Mouse (Mus musculus) heart, embryonic 15.5 days (tissue): ENCODE measurements around the gene Kcnh5. TPM values are rescaled to one million over a fixed set of nuclear protein-coding genes. Genes with fewer than 3 reads are reported as not detected.

ENCODE experiments used
- ATAC-seq: fragments of 200-750 bp; cut with Nextera tagmentation; replicated peaks from 2 replicates; pipeline ENCODE4 v1.8.0; 2017; ENCODE audit warnings: low read depth, moderate TSS enrichment; ENCODE audit not compliant: insufficient number of reproducible peaks, insufficient read depth, low FRiP score
- H3K27ac ChIP-seq: fragments of 300-500 bp; sonication (generic); 2 replicates; pipeline ENCODE4 v1.5.1; 2015; ENCODE audit warnings: mild to moderate bottlenecking, inconsistent platforms
- H3K27me3 ChIP-seq: fragments of 300-500 bp; sonication (generic); 2 replicates; pipeline ENCODE4 v1.6.1; 2015; ENCODE audit warnings: inconsistent platforms
- H3K36me3 ChIP-seq: fragments of 300-500 bp; sonication (generic); 2 replicates; pipeline ENCODE4 v1.6.1; 2015; ENCODE audit warnings: mild to moderate bottlenecking, inconsistent platforms
- H3K4me1 ChIP-seq: fragments of 300-500 bp; sonication (generic); replicated peaks from 2 replicates; pipeline ENCODE4 v1.6.1; 2015; ENCODE audit warnings: inconsistent platforms
- H3K4me2 ChIP-seq: fragments of 300-500 bp; sonication (generic); 2 replicates; pipeline ENCODE4 v1.6.1; 2015; ENCODE audit warnings: inconsistent platforms, mild to moderate bottlenecking, moderate library complexity
- H3K4me3 ChIP-seq: fragments of 300-500 bp; sonication (generic); 2 replicates; pipeline ENCODE4 v1.5.1; 2015; ENCODE audit warnings: mild to moderate bottlenecking, inconsistent platforms
- H3K9ac ChIP-seq: fragments of 300-500 bp; sonication (generic); 2 replicates; pipeline ENCODE4 v1.6.1; 2015; ENCODE audit warnings: mild to moderate bottlenecking, inconsistent platforms
- H3K9me3 ChIP-seq: fragments of 300-500 bp; sonication (generic); replicated peaks from 2 replicates; pipeline ENCODE4 v1.6.1; 2016; ENCODE audit warnings: inconsistent platforms
- WGBS: fragments of 180-500 bp; shearing (Covaris S2); methylation state at CpG from one replicate; pipeline ENCODE4 v1.1.7; 2015; ENCODE audit warnings: mixed read lengths; 5-methylcytosine and 5-hydroxymethylcytosine counted together
- polyA plus RNA-seq: library from polyadenylated mRNA; unstranded; fragments of >200 nt; fragmentation: Nextera tagmentation; extraction: Ambion mirVana; gene quantifications from 2 replicates; pipeline ENCODE4 v1.2.1, GENCODE M21; 2015

Kcnh5 gene
- polyA plus RNA-seq, 1 experiment from 2014 or later = not detected

GRCm38 (mm10) chr12:74849912-74850311 lies 327.2 kb downstream of the Kcnh5 start:
- WGBS = 83% methylated on average over 4 of the region's 4 CpGs

DNA sequence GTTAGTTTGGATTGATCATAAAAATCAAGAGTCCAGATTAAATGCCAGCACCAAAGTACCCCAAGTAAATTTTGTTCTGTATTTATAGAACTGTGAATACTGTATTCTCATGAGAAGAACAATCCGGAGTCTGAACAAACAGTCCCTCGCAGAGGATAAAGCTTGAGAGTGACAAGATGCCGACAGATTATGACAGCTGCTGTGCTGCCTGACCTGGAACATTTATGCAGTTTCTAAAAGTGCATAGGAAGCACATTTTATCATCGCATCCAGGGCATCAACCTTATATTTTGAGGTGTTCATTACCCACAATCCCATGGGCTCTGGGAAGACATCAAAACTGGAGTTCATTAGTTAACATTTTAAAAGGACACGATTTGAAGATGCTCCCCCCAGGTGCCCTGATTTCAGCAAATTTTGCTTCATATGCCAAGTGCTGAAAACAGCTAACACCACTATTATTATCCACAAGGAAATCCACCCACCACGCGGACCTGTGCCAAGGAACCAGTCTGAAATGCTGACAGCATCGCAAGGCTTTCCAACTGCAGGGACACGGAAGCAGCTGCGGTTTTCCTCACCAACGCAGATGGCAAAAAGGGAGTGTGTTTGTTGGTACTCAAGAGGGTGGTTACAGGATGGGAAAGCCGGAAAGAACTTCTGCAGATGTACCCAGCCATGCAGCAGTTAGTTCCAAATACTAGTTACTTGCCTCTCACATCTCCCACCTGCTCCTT lies 328.4 kb downstream of the Kcnh5 start:
- Histone ChIP-seq H3K4me1 (no peaks in the 10 kb centered on the region), H3K9me3 (no peaks in the 10 kb centered on the region), H3K27me3 (no peaks in the 10 kb centered on the region), H3K27ac (no peak overlapping the region), H3K9ac (no peak overlapping the region), H3K4me2 (no peak overlapping the region), H3K36me3 (no peaks in the 10 kb centered on the region), H3K4me3 (no peak overlapping the region)
- WGBS = 68% methylated on average over 12 of the region's 12 CpGs
- no peak for ATAC-seq

More at GRCm38 (mm10) chr12:74849912-74850311, 327.2 kb downstream of the Kcnh5 start:
- Histone ChIP-seq H3K27me3 (no peaks in the 10 kb centered on the region), H3K36me3 (no peaks in the 10 kb centered on the region), H3K4me1 (no peaks in the 10 kb centered on the region), H3K4me2 (no peak overlapping the region), H3K9me3 (no peaks in the 10 kb centered on the region), H3K4me3 (no peak overlapping the region), H3K27ac (no peak overlapping the region), H3K9ac (no peak overlapping the region)
- ATAC-seq = no peak

Other genes starting within 250 kb of the Kcnh5 start
- 50.6 and 50.7 TPM in 2 replicates for gene Rhoj, start 131.0 kb upstream of the Kcnh5 start, polyA plus RNA-seq
- not detected in 2 replicates for gene Gphb5, start 239.4 kb upstream of the Kcnh5 start, polyA plus RNA-seq